Mouse (Mus musculus) lung, postnatal 0 days (tissue): Measurements from ENCODE around the gene Perp. TPM values are rescaled to one million over a fixed set of nuclear protein-coding genes. Genes with fewer than 3 reads are reported as not detected.
A peak's percentile ranks its signal among the peaks of the same experiment; 100 is the strongest.

Experiments
- ATAC-seq: fragments of 200-750 bp; cut with Nextera tagmentation; 2 replicates; pipeline ENCODE4 v1.8.0; 2017; ENCODE audit warnings: moderate library complexity
- DNase-seq: peaks from one replicate; pipeline ENCODE4 v3.0.0-alpha.2; 2016; ENCODE audit warnings: low spot score
- H3K27ac ChIP-seq: fragments of 300-500 bp; sonication (generic); 2 replicates; pipeline ENCODE4 v1.5.1; 2014; ENCODE audit warnings: antibody characterized with exemption, mild to moderate bottlenecking, low read length, mixed read lengths
- H3K27me3 ChIP-seq: fragments of 300-500 bp; sonication (generic); replicated peaks from 2 replicates; pipeline ENCODE4 v1.6.1; 2014; ENCODE audit warnings: low read length, mixed read lengths; ENCODE audit not compliant: insufficient read depth
- H3K36me3 ChIP-seq: fragments of 300-500 bp; sonication (generic); 2 replicates; pipeline ENCODE4 v1.6.1; 2014; ENCODE audit warnings: low read length, mixed read lengths; ENCODE audit not compliant: insufficient read depth
- H3K4me1 ChIP-seq: fragments of 300-500 bp; sonication (generic); 2 replicates; pipeline ENCODE4 v1.6.1; 2014; ENCODE audit warnings: antibody characterized with exemption, low read depth, low read length, mixed read lengths; ENCODE audit not compliant: insufficient read depth
- H3K4me2 ChIP-seq: fragments of 300-500 bp; sonication (generic); replicated peaks from 2 replicates; pipeline ENCODE4 v1.6.1; 2014; ENCODE audit warnings: low read depth, mild to moderate bottlenecking, low read length, moderate library complexity, mixed read lengths
- H3K4me3 ChIP-seq: fragments of 300-500 bp; sonication (generic); 2 replicates; pipeline ENCODE4 v1.5.1; 2014; ENCODE audit warnings: low read depth, low read length
- H3K9ac ChIP-seq: fragments of 300-500 bp; sonication (generic); replicated peaks from 2 replicates; pipeline ENCODE4 v1.6.1; 2014; ENCODE audit warnings: low read depth, mild to moderate bottlenecking
- H3K9me3 ChIP-seq: fragments of 300-500 bp; sonication (generic); 2 replicates; pipeline ENCODE4 v1.6.1; 2016; ENCODE audit warnings: low read length, mixed read lengths
- CTCF ChIP-seq: IDR thresholded peaks from 2 replicates; pipeline ENCODE4 v1.5.1; 2016; ENCODE audit warnings: antibody characterized with exemption, mild to moderate bottlenecking
- EP300 ChIP-seq: IDR thresholded peaks from 2 replicates; pipeline ENCODE4 v1.6.1; 2016; ENCODE audit warnings: antibody characterized with exemption, mild to moderate bottlenecking, control low read depth
- WGBS: fragments of 180-500 bp; shearing (Covaris S2); extraction: QIAGEN DNeasy Blood & Tissue Kit; methylation state at CpG from one replicate; pipeline ENCODE4 v1.1.7; 2014; 5-methylcytosine and 5-hydroxymethylcytosine counted together
- polyA plus RNA-seq: library from polyadenylated mRNA; unstranded; fragments of >200 nt; fragmentation: Nextera tagmentation; extraction: Ambion mirVana; gene quantifications from 2 replicates; pipeline ENCODE4 v1.2.1, GENCODE M21; 2015

Gene Perp
- polyA plus RNA-seq, 1 experiment from 2014 or later = 65.5 TPM

GRCm38 (mm10) chr10:18845287-18845662 is 455 bp downstream of the Perp start:
- peak overlapping the region; percentile 52 for H3K9ac ChIP-seq
- H3K4me2 ChIP-seq = peak overlapping the region; percentile 80
- no peaks in the 10 kb centered on the region for H3K36me3 ChIP-seq
- WGBS = 6% methylated on average over 18 of the region's 18 CpGs
- peaks cover 14% of the 10 kb centered on the region for H3K27me3 ChIP-seq
- peak overlapping the region; percentile 53 for H3K4me3 ChIP-seq
- ATAC-seq = no peak
- H3K4me1 ChIP-seq = peaks cover 5% of the 10 kb centered on the region; the same call in 1 of the 2 replicates
- H3K9me3 ChIP-seq = no peaks in the 10 kb centered on the region
- peak; percentile 27 for DNase-seq
- peak overlapping the region; percentile 88 for H3K27ac ChIP-seq
- TF ChIP-seq CTCF (no peak), EP300 (no peak)

GRCm38 (mm10) chr10:18845711-18846110 is 891 bp downstream of the Perp start:
- ATAC-seq = peak; percentile 44
- peak; percentile 83 for DNase-seq
- Histone ChIP-seq H3K4me3 (peak overlapping the region; percentile 53; the same call in 1 of the 2 replicates), H3K27ac (peak overlapping the region; percentile 88; the same call in 1 of the 2 replicates), H3K27me3 (peaks cover 14% of the 10 kb centered on the region), H3K9me3 (no peaks in the 10 kb centered on the region), H3K9ac (no peak overlapping the region), H3K36me3 (no peaks in the 10 kb centered on the region), H3K4me1 (peaks cover 5% of the 10 kb centered on the region; the same call in 1 of the 2 replicates), H3K4me2 (peak overlapping the region; percentile 80)
- TF ChIP-seq CTCF (no peak), EP300 (peak; percentile 62)
- 30% methylated on average over 4 of the region's 4 CpGs for WGBS

DNA sequence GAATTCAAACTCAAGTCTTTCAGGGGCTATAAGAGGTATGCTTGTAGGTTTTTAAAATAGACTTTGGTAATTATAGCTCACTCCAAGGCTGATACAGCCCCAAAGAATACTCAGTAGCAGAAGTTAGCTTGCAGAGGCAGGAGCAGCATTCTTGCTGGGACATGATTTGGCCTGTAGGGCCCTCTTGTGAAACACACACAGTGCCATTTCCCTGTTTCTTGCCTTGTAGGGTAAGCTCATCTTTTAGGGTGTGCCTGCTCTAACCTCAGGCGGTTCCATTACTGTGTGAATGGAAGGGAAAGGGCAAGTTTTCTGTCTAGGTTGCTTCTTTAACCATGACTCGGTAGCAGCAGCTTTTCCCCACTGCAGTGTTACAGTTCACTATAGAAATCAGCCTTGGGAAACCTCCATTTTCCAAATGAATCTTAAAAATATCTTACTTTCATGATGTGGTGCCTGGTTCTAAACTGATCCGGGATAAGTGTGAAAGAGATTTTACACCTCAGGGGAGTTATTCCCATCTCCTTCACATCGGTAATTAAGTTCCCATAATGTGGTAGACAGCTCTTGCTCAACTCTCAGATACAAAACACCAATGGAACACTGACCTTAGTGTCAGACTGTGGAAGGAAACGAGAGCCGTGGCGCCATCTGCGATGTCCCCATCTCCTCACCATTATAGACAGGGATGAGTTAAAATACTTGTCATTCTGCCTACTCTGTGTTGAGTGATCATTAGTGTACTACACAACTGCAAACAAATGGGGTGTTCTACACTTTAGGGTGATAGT is 1.8 kb downstream of the Perp start:
- TF ChIP-seq CTCF = no peak
- TF ChIP-seq EP300 = no peak
- ATAC-seq = no peak
- Histone ChIP-seq H3K4me2 (peak overlapping the region; percentile 80; the same call in 1 of the 2 replicates), H3K4me3 (no peak overlapping the region), H3K9me3 (no peaks in the 10 kb centered on the region), H3K27ac (no peak overlapping the region), H3K9ac (no peak overlapping the region), H3K4me1 (peaks cover 5% of the 10 kb centered on the region; the same call in 1 of the 2 replicates), H3K36me3 (no peaks in the 10 kb centered on the region), H3K27me3 (peaks cover 14% of the 10 kb centered on the region)
- DNase-seq = peak; percentile 22
- 74% methylated on average over 8 of the region's 8 CpGs for WGBS

DNA sequence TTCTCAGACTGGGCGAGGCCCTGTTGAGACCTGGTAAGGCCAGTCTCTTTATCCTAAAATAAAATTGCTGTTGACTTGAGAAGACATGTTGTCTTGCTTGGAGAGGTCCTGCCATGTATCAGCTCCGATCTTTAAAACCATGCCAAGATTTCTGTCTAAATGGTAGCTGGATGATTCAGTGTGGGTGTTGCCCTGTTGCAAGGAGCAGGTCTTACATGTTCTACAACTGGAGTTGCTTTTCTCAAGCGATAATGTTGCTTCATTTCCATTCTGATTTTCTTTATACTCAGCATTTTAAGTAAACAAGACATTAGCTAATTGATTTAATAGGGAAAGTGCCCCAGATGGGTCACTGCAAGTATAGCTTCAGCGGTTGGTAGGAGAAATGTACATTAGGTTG is 5.4 kb downstream of the Perp start:
- H3K4me3 ChIP-seq = no peak overlapping the region
- H3K9me3 ChIP-seq = no peaks in the 10 kb centered on the region
- no peak for TF ChIP-seq EP300
- no peak for TF ChIP-seq CTCF
- no peak overlapping the region for H3K27ac ChIP-seq
- no peak overlapping the region for H3K9ac ChIP-seq
- 63% methylated on average over 4 of the region's 4 CpGs for WGBS
- no peak overlapping the region for H3K4me2 ChIP-seq
- ATAC-seq (no peak), DNase-seq (peak; percentile 25)
- H3K27me3 ChIP-seq = 0 out of 2 replicates have a peak, but pooled peaks cover under 1% of the 10 kb centered on the region
- H3K4me1 ChIP-seq = peaks cover 5% of the 10 kb centered on the region; the same call in 1 of the 2 replicates
- no peaks in the 10 kb centered on the region for H3K36me3 ChIP-seq

DNA sequence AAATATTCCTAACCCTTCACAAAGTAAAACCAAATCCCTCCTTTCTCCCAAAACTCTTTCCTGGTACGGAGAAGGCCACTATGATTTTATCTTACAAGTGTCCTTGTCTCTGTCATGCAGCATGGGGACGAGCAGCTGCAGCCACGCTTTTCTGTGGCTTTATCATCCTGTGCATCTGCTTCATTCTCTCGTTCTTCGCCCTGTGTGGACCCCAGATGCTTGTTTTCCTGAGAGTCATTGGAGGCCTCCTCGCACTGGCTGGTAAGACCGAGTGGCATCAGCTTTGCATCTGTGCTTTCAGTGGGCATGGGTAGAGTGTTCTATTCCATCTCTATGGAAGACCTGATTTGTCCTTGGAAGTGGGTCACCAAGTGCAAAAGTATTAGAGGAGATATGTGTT is 8.6 kb downstream of the Perp start:
- ATAC-seq = no peak
- WGBS = 84% methylated on average over 7 of the region's 7 CpGs
- TF ChIP-seq EP300 (no peak), CTCF (no peak)

DNA sequence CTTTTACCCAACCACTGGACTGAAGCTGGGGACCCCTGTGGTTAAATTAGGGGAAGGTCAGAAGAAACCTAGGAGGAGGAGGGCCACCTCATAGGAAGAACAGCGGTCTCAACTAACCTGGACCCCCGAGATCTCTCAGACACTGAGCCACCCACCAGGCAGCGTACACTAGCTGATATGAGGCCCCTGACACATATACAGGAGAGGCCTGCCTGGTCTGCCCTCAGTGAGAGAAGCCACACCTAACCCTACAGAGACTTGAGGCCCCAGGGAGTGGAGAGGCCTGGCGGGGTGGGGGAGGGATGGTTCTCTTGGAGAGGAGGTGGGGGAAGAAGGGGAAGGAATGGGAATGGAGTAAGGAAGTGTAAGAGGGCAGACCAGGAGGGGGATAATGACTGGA is 12.4 kb downstream of the Perp start:
- WGBS = 66% methylated on average over 4 of the region's 4 CpGs
- TF ChIP-seq CTCF = no peak
- TF ChIP-seq EP300 = no peak
- Histone ChIP-seq H3K4me2 (no peak overlapping the region), H3K36me3 (no peaks in the 10 kb centered on the region), H3K4me3 (no peak overlapping the region), H3K9ac (no peak overlapping the region), H3K4me1 (no peaks in the 10 kb centered on the region), H3K9me3 (no peaks in the 10 kb centered on the region), H3K27ac (no peak overlapping the region), H3K27me3 (no peaks in the 10 kb centered on the region)
- DNase-seq (no peak), ATAC-seq (no peak)

More for the DNA sequence above, 8.6 kb downstream of the Perp start:
- Histone ChIP-seq H3K4me3 (no peak overlapping the region), H3K9ac (no peak overlapping the region), H3K27me3 (no peaks in the 10 kb centered on the region), H3K4me2 (no peak overlapping the region), H3K36me3 (no peaks in the 10 kb centered on the region), H3K4me1 (no peaks in the 10 kb centered on the region), H3K27ac (no peak overlapping the region), H3K9me3 (no peaks in the 10 kb centered on the region)
- no peak for DNase-seq
